Mouse (Mus musculus): ENCODE measurements around the gene Drc7. TPM values are rescaled to one million over a fixed set of nuclear protein-coding genes. Genes with fewer than 3 reads are reported as not detected.

Gene Drc7
- polyA plus RNA-seq, 1 experiment, result not detected

DNA sequence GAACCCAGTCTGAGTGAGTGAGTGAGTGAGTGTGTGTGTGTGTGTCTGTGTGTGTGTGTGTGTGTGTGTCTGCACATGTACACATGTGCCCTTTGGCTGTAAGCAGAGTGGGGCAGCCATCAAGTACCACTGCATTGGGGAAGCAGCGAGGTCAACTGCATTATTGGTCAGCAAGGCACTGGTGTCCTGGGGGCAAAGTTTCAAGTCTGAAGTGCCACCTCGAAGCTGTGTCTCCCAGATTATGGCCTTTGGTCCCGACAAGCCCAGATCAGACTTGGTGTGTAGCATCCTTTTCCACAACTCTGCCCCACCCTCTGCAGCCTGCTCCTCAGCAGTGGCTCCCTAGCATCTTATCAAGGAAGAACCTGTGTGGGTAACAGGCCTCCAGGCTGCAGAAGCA is 57.7 kb downstream of the Drc7 start:
- H3K27ac ChIP-seq (ENCODE audit: insufficient read depth, low read depth, low read length), result no peak overlapping the region
- H3K4me1 ChIP-seq (ENCODE audit: control insufficient read depth, insufficient read depth, low read length), result no peaks in the 10 kb centered on the region
- H3K4me3 ChIP-seq (ENCODE audit: insufficient read depth, low read length), result no peak overlapping the region
- TF ChIP-seq CTCF (IDR thresholded peaks at IDR 0.05; ENCODE audit: low read depth, low read length) (no peak), POLR2A (IDR thresholded peaks at IDR 0.05; ENCODE audit: borderline replicate concordance, low read depth, low read length) (no peak)

DNA sequence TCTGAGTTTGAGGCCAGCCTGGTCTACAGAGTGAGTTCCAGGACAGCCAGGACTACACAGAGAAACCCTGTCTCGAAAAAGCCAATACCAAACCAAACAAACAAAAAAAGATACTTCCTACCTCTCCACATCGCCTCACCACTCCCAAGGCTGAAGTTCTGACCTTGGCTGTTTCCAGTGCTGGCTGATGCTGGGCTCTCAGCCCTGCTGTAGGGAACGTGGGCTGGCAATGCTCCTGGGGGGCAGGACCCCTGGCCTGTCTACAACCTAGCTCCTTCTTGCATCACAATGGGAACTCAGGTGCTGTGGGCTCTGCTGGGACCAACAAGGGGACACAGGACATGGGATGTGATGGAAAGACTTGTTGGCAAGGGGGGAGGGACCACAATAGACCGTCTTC is 58.2 kb downstream of the Drc7 start:
- Histone ChIP-seq H3K4me1 (ENCODE audit: control insufficient read depth, insufficient read depth, low read length) (no peaks in the 10 kb centered on the region), H3K27ac (ENCODE audit: insufficient read depth, low read depth, low read length) (no peak overlapping the region), H3K4me3 (ENCODE audit: insufficient read depth, low read length) (no peak overlapping the region)
- TF ChIP-seq POLR2A (IDR thresholded peaks at IDR 0.05; ENCODE audit: borderline replicate concordance, low read depth, low read length) (no peak), CTCF (IDR thresholded peaks at IDR 0.05; ENCODE audit: low read depth, low read length) (no peak)

GRCm38 (mm10) chr8:95113750-95114149 is 58.8 kb downstream of the Drc7 start:
- Histone ChIP-seq H3K4me3 (ENCODE audit: insufficient read depth, low read length) (no peak overlapping the region), H3K4me1 (ENCODE audit: control insufficient read depth, insufficient read depth, low read length) (no peaks in the 10 kb centered on the region), H3K27ac (ENCODE audit: insufficient read depth, low read depth, low read length) (no peak overlapping the region)
- TF ChIP-seq POLR2A (IDR thresholded peaks at IDR 0.05; ENCODE audit: borderline replicate concordance, low read depth, low read length) (no peak), CTCF (IDR thresholded peaks at IDR 0.05; ENCODE audit: low read depth, low read length) (no peak)

- no peak overlapping the region for H3K27ac ChIP-seq (ENCODE audit: insufficient read depth, low read depth, low read length)
- TF ChIP-seq CTCF (IDR thresholded peaks at IDR 0.05; ENCODE audit: low read depth, low read length), result no peak
- no peak for TF ChIP-seq POLR2A (IDR thresholded peaks at IDR 0.05; ENCODE audit: borderline replicate concordance, low read depth, low read length)
- H3K4me1 ChIP-seq (ENCODE audit: control insufficient read depth, insufficient read depth, low read length), result no peaks in the 10 kb centered on the region; the same call in 1 of the 2 replicates
- H3K4me3 ChIP-seq (ENCODE audit: insufficient read depth, low read length), result no peak overlapping the region
These were observed 68.6 kb downstream of the Drc7 start for GRCm38 (mm10) chr8:95123455-95123854.

- TF ChIP-seq POLR2A (IDR thresholded peaks at IDR 0.05; ENCODE audit: borderline replicate concordance, low read depth, low read length), result no peak
- no peak for TF ChIP-seq CTCF (IDR thresholded peaks at IDR 0.05; ENCODE audit: low read depth, low read length)
- Histone ChIP-seq H3K4me1 (ENCODE audit: control insufficient read depth, insufficient read depth, low read length) (peaks cover 4% of the 10 kb centered on the region), H3K4me3 (ENCODE audit: insufficient read depth, low read length) (no peak overlapping the region)
These were observed 71.6 kb downstream of the Drc7 start for GRCm38 (mm10) chr8:95126497-95126896.

DNA sequence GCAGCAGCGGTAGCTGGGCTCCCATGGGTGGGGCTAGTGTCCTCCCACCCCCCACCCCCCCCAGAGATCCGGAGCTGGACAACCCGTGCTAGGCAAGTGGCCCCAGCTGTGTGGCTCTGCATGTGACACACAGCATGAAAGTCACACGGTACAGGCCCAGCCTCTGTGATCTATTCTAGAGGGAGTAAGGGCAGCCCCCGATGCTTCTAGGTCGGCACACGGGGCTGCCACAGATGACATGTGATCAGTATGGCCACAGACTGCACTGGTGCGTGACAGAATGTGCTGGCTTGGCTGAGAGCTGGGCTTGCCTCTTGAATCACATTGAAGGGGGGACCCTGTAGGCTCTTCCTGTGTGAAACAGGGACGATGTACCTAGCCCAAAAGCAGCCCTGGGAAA is 72.8 kb downstream of the Drc7 start:
- Histone ChIP-seq H3K4me3 (ENCODE audit: insufficient read depth, low read length) (no peak overlapping the region), H3K27ac (ENCODE audit: insufficient read depth, low read depth, low read length) (no peak overlapping the region), H3K4me1 (ENCODE audit: control insufficient read depth, insufficient read depth, low read length) (peaks cover 8% of the 10 kb centered on the region)
- TF ChIP-seq POLR2A (IDR thresholded peaks at IDR 0.05; ENCODE audit: borderline replicate concordance, low read depth, low read length) (no peak), CTCF (IDR thresholded peaks at IDR 0.05; ENCODE audit: low read depth, low read length) (no peak)

More at GRCm38 (mm10) chr8:95126497-95126896, 71.6 kb downstream of the Drc7 start:
- H3K27ac ChIP-seq (ENCODE audit: insufficient read depth, low read depth, low read length), result no peak overlapping the region

Other genes with a start within 250 kb of the Drc7 start
- gene Ccl17, start 244.7 kb upstream of the Drc7 start, polyA plus RNA-seq (2012; ENCODE audit: insufficient read depth, insufficient read length, missing spikeins), result not detected in 2 replicates
- gene Coq9, start 216.8 kb upstream of the Drc7 start, polyA plus RNA-seq (2012; ENCODE audit: insufficient read depth, insufficient read length, missing spikeins), result 33.1 and 34.1 TPM in 2 replicates
- 12.9 and 19.7 TPM in 2 replicates for gene Ciapin1, start 216.7 kb upstream of the Drc7 start, polyA plus RNA-seq (2012; ENCODE audit: insufficient read depth, insufficient read length, missing spikeins)
- gene Polr2c, start 197.7 kb upstream of the Drc7 start, polyA plus RNA-seq (2012; ENCODE audit: insufficient read depth, insufficient read length, missing spikeins), result 41.7 and 44.9 TPM in 2 replicates
- 3.7 and 7.4 TPM in 2 replicates for gene Dok4, start 178.8 kb upstream of the Drc7 start, polyA plus RNA-seq (2012; ENCODE audit: insufficient read depth, insufficient read length, missing spikeins)
- gene Ccdc102a, start 137.0 kb upstream of the Drc7 start, polyA plus RNA-seq (2012; ENCODE audit: insufficient read depth, insufficient read length, missing spikeins), result not detected in 2 replicates
- not detected in 2 replicates for gene Adgrg5, start 131.4 kb upstream of the Drc7 start, polyA plus RNA-seq (2012; ENCODE audit: insufficient read depth, insufficient read length, missing spikeins)
- 1.1 and 1.8 TPM in 2 replicates for gene Adgrg1, start 80.4 kb upstream of the Drc7 start, polyA plus RNA-seq (2012; ENCODE audit: insufficient read depth, insufficient read length, missing spikeins)
- gene Adgrg3, start 37.4 kb upstream of the Drc7 start, polyA plus RNA-seq (2012; ENCODE audit: insufficient read depth, insufficient read length, missing spikeins), result 0.23 TPM in 1 of 2 replicates, not detected in the other
- gene Katnb1, start 26.1 kb downstream of the Drc7 start, polyA plus RNA-seq (2012; ENCODE audit: insufficient read depth, insufficient read length, missing spikeins), result 7.7 and 11.2 TPM in 2 replicates
- gene Kifc3, start 147.7 kb downstream of the Drc7 start, polyA plus RNA-seq (2012; ENCODE audit: insufficient read depth, insufficient read length, missing spikeins), result 14.8 and 15.9 TPM in 2 replicates